Mouse (Mus musculus): Measurements from ENCODE around the gene Ube2d2b.

Ube2d2b gene

GRCm38 (mm10) chr5:107829998-107830560, at the start of gene Ube2d2b:
Gene Ube2d2b, plus strand, starts transcription at chr5:107830099.
- peak; percentile 82 for DNase-seq

- DNase-seq: no peak
These were observed 47.5 kb upstream of the Ube2d2b start for GRCm38 (mm10) chr5:107782360-107782759.

GRCm38 (mm10) chr5:107787682-107788443, 42.0 kb upstream of the Ube2d2b start:
- DNase-seq: no peak

GRCm38 (mm10) chr5:107789492-107789891, 40.4 kb upstream of the Ube2d2b start:
- DNase-seq: peak; percentile 45

- no peak for DNase-seq
These were observed 37.9 kb upstream of the Ube2d2b start for GRCm38 (mm10) chr5:107791966-107792365.

GRCm38 (mm10) chr5:107792516-107792915, 37.4 kb upstream of the Ube2d2b start:
- no peak for DNase-seq

GRCm38 (mm10) chr5:107793258-107793657, 36.6 kb upstream of the Ube2d2b start:
- peak; percentile 84 for DNase-seq

- no peak for DNase-seq
These were observed 36.0 kb upstream of the Ube2d2b start for GRCm38 (mm10) chr5:107793927-107794326.

GRCm38 (mm10) chr5:107798290-107798689, 31.6 kb upstream of the Ube2d2b start:
- DNase-seq: peak; percentile 30

- DNase-seq: no peak
These were observed 28.7 kb upstream of the Ube2d2b start for GRCm38 (mm10) chr5:107801234-107801633.

- DNase-seq: no peak
These were observed 27.3 kb upstream of the Ube2d2b start for GRCm38 (mm10) chr5:107802621-107803020.

GRCm38 (mm10) chr5:107807496-107807895, 22.4 kb upstream of the Ube2d2b start:
- DNase-seq: peak; percentile 86

- peak; percentile 29 for DNase-seq
These were observed 15.2 kb upstream of the Ube2d2b start for GRCm38 (mm10) chr5:107814651-107815050.

- DNase-seq: no peak
These were observed 7.4 kb upstream of the Ube2d2b start for GRCm38 (mm10) chr5:107822521-107822920.

- no peak for DNase-seq
These were observed 1.5 kb downstream of the Ube2d2b start for GRCm38 (mm10) chr5:107831351-107831750.

- no peak for DNase-seq
These were observed 4.4 kb downstream of the Ube2d2b start for GRCm38 (mm10) chr5:107834287-107834686.

- DNase-seq: peak; percentile 94
These were observed 9.2 kb downstream of the Ube2d2b start for GRCm38 (mm10) chr5:107838891-107839644.

- no peak for DNase-seq
These were observed 10.8 kb downstream of the Ube2d2b start for GRCm38 (mm10) chr5:107840549-107841238.

GRCm38 (mm10) chr5:107847349-107847748, 17.4 kb downstream of the Ube2d2b start:
- DNase-seq: peak; percentile 95

- DNase-seq: no peak
These were observed 17.9 kb downstream of the Ube2d2b start for GRCm38 (mm10) chr5:107847817-107848216.

- DNase-seq: no peak
These were observed 19.1 kb downstream of the Ube2d2b start for GRCm38 (mm10) chr5:107848964-107849363.

- DNase-seq: peak; percentile 98
These were observed 23.9 kb downstream of the Ube2d2b start for GRCm38 (mm10) chr5:107853807-107854206.

GRCm38 (mm10) chr5:107854556-107854955, 24.7 kb downstream of the Ube2d2b start:
- no peak for DNase-seq
